Mouse (Mus musculus) retina, embryonic 14.5 days (tissue): Measurements from ENCODE around the gene Hist1h1c.
"Not testable (repeated sequence)": the region's sequence is repeated elsewhere in the genome, so short reads cannot be mapped to it uniquely, and the experiment has no call there.

Experiments used
- DNase-seq: peaks from one replicate; pipeline ENCODE4 v3.0.0-alpha.2; 2015; ENCODE audit warnings: low spot score

Gene Hist1h1c

DNA sequence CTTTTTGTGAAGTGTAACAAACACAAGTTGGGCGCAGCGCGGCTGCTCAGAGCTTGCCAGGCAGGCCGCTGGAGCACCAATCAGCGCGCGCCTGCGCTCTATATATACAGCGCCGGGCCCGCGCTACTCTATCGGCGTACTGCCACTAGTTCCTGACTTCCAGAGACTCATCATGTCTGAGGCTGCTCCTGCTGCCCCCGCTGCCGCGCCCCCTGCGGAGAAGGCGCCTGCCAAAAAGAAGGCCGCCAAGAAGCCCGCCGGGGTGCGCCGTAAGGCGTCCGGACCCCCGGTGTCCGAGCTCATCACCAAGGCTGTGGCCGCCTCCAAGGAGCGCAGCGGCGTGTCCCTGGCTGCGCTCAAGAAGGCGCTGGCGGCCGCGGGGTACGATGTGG, at the start of gene Hist1h1c:
Gene Hist1h1c (plus strand): TSS at position 132 of the 392 bp plus-strand sequence.
- DNase-seq, result peak; percentile 95

DNA sequence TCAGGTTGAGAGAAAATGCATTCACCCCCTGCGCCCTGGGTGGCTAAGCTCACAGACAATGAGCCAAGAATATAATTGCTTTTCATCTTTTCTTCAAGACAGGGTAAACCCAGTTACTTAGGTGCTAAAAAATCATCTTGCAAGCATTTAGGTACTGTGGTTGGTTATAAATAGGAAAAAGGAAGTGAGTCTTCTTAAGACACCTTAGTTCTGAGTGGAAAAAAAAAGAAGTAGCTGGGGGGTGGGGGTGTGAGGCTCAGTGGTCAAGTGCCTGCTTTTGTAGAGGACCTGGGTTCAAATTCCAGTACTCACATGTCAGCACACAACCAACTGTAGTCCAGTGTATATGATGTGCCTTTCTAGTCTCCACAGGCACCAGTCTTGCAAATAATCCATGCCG, 49.7 kb upstream of the Hist1h1c start:
- no peak for DNase-seq

DNA sequence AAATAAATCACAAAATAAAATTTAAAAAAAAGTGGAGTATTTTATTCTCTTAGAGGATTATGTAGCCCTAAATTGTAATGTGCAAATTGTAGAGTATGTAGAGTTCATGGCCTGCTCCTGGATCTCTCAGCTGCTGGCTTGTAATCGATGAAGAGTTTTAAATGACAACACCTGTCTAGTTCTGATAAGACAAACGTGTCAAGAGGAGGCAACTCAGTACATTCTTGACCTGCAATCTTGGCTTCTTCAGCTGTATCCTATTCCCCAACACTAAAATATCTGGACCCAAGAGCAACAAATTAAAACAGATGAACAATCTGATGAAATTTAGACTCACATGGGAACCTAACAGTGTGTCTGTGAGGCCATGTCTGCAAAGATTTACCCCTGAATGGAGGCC, 49.1 kb upstream of the Hist1h1c start:
- DNase-seq, result no peak

DNA sequence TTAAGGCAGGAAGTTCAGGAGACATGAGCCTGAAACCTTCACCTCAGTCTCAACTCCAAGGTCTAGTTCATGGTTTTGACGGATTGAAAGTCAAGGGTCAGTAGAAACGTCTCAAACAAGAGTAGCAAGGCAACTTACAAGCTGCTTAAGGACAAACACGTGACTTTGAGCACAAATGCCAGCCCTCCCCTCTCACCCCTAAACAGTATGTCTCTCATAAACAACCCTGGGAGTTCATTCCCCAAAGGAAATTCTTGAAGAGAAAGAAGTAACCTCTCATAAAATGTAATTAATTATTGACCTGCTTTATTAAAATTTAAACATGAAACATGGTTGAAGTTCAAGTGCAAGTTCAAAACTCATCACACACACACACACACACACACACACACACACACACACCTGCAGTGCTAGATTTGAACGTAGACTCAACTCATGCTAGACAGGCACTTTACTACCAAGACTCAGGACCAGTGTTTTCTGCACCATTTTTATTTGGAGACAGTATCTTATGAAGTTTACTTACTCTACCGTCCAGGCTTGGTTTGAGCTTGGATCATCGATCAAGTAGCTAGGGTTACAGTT, 44.7 kb upstream of the Hist1h1c start:
- DNase-seq, result no peak

DNA sequence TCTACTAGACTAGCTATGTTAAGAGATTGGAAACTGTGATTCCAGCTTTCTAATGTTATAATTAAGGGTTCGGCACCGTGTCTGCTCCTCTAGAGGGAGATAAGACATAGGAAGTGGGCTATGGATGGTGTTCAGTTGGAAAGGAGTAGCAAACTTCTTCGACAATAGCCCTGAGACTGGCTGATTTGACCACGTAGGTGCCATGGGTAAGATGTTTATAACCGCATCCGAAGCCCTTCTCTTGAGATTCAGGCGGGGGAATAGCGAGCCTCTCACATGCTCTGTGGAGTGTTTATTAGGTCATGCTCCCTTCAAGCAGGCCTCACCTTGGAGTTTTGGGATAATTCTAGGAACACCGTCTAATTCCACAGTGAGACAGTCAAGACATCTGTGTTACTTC, 43.7 kb upstream of the Hist1h1c start:
- DNase-seq, result no peak

DNA sequence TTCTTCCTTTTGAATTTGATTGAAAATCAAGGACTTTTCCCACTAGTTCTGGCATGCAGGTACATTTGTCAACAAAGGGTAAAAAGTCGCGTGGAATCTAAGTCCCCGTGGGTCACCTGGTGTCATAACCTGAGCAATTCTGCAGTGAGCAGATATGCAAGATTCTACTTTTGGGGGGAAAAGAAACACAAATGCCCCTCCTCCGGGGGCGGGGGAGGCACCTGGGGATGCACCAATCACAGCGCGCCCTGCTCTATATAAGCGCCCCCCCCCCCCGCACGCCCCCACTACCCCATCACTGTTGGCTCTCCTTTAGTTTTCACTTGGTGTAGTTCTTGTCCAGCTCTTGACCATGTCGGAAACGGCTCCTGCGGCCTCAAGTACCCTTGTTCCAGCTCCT, 43.1 kb upstream of the Hist1h1c start, which contains the start of gene Hist1h1t:
Gene Hist1h1t (plus strand): TSS at position 301 of the 400 bp plus-strand sequence.
- DNase-seq, result no peak

DNA sequence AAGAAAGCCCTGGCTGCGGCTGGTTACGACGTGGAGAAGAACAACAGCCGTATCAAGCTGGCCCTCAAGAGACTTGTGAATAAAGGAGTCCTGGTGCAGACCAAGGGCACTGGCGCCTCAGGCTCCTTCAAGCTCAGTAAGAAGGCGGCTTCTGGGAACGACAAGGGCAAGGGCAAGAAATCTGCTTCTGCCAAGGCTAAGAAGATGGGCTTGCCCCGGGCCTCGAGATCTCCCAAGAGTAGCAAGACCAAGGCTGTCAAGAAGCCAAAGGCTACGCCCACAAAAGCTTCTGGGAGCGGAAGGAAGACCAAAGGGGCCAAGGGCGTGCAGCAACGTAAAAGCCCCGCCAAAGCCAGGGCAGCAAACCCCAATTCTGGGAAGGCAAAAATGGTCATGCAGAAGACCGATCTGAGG, 42.5 kb upstream of the Hist1h1c start:
- no peak for DNase-seq

DNA sequence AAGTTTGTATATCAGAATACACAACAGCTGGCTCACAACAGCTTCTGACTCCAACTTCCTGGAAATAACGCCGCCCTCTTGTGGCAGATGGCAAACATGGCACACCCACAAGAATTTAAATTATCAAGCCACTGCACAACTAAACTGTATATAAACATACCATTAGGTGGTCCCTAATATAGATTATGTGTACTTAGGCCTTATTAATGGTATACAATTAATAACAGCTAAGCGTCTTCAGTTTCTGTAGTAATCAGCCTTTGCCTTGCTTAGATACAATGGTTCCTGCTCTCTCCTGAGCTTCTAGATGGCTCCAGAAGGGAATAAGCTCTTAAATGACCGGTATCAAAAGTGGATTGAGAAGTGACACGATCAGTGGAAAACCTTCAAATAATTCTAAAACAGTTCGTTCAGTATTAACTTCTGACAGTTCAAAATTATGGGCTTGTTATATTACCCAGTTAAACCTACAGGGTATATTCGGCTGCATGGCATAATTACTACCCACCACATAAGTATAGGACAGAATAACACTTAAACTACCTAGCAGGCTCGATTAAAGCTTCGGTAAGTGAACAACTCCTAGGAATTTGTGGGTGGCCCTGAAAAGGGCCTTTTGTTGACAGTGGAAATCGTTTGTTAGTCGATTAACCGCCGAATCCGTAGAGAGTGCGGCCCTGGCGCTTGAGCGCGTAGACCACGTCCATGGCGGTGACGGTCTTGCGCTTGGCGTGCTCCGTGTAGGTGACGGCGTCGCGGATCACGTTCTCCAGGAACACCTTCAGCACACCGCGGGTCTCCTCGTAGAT, 40.9 kb upstream of the Hist1h1c start:
- peak; percentile 80 for DNase-seq

DNA sequence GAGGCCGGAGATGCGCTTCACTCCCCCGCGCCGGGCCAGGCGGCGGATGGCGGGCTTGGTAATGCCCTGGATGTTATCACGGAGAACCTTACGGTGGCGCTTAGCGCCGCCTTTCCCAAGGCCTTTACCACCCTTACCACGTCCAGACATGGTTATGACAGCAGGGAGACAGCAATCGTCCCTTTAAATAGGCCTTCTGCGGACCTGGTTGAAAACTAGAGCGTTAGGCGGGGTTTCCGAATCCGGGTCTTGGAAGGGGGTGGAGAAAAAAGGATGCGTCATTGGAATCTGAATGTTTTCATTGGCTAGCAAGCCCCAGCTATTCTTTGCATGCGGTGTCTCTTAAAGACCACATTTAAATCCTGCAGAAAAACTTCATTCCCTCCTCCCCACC, 40.3 kb upstream of the Hist1h1c start, which contains the start of gene Hist1h4c:
Gene Hist1h4c (minus strand): TSS at position 155 of the 394 bp plus-strand sequence.
- peak; percentile 100 for DNase-seq

DNA sequence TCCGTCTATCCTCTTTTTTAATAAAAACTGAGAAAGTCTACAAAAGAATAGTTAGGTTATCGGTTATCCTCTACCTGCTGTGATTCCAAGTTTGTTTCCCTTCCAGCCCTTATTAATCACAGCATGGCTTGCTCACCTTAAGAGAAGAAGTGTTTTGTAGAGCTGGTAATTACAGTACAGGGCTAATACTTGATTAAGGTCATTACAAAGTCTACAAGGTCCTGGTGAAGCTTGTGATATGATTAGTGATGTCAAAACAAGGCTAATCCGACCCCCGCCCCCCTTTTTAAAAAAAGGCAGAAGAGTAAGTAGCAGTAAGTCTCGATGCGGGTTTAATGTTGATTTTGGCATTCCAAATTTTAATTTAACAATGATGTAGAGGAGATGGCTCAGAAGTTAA, 39.6 kb upstream of the Hist1h1c start:
- peak; percentile 34 for DNase-seq

DNA sequence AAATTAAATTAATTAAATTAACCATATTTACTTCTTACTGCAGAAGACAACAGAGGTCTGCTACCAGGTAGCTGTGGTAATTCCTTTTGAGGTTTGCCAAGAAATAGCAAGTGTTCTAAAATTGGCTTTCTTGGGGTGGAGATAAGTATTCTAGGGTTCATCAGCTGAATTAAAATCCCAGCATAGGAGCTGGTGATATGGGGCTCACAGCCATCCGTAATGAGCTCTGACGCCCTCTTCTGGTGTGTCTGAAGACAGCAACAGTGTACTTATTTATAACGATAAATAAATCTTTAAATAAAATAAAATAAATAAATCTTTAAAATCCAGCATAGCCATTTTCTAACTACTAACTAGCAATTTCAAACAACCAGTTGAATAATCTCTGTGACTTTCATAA, 38.8 kb upstream of the Hist1h1c start:
- DNase-seq, result no peak

DNA sequence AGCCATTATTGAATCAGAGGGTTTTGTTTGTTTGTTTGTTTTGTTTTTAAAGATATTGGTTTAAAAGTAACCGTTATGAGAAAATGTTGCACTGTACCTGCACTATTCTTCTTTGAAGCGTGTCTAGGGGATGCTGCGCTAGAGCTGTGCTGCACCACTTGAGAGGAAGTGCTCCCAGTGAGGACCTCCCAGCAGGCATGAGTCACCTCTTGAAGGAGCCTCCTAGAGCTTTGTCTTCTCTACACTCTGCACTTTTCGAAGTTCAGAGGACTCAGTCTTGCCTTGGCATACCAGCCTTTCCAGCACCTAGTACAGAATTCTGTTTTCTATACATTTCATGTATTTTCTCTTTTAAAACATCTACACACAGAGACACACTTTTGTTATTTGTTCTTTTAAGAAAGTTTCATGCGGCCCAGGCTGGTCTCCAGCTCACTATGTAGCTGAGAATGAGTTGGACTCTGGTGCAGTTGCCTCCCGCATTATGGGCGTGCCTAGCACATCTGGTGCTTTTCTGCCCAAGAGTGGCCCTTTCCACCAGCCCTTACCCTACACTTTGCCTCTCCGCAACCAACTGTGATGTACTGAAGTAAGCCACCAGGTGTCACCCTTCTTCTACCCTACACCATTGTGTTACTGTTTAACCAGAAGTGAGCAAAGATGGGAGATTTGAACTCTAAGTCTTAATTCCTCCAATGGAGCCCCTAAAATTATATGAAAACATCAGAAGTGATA, 37.7 kb upstream of the Hist1h1c start:
- peak; percentile 91 for DNase-seq

DNA sequence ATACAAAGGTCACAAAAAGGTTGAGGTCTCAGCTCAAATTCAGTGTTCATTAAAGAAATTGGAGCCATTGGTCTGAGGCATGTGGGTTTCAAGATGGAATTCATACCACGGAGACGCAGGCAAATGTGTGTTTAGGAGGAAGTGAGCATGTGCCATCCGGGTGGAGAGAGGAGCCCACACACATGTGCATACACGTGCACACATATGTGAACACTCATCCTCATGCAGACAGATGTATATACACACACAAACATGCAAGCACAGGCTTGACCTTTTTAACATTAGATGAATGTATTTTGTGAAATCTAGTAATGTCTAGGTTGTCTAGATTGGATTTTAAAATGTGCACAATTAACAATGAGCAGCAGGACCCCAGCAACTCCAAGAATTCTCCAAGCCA, 36.4 kb upstream of the Hist1h1c start:
- no peak for DNase-seq

DNA sequence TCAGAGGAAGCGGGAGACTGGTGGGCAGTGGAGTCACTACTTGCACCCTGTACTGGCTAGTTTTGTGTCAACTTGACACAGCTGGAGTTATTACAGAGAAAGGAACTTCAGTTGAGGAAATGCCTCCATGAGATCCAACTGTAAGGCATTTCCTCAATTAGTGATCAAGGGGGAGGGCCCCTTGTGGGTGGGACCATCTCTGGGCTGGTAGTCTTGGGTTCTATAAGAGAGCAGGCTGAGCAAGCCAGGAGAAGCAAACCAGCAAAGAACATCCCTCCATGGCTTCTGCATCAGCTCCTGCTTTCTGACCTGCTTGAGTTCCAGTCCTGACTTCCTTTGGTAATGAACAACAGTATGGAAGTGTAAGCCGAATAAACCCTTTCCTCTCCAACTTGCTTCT, 35.8 kb upstream of the Hist1h1c start:
- DNase-seq, result not testable (repeated sequence)

DNA sequence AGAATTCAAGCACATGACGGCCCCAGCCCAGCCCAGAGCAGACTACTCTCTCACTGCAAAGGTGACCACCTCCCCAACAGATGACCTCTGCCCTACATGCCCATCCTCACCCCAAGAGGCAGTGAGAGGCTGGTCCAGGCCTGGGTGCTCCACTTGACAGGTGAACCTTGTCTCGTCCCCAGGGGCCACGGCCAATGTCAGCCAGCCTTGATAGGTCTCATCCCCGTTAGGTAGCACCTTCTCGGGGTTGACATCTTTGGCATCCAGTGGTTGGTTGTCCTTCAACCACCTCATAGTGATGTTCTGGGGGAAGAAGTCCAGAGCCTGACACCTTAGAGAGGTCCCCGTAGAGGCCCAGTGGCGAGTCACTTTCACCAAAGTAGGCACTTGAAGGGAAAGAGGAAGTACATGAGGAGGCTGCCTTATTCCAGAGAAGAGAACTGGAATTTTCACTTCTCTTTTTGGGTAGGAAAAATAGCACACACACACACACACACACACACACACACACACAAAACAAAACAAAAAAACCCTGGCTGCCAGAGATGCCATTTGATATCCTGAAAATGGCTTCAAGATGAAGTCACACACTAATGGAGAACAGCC, 32.8 kb upstream of the Hist1h1c start:
- no peak for DNase-seq

DNA sequence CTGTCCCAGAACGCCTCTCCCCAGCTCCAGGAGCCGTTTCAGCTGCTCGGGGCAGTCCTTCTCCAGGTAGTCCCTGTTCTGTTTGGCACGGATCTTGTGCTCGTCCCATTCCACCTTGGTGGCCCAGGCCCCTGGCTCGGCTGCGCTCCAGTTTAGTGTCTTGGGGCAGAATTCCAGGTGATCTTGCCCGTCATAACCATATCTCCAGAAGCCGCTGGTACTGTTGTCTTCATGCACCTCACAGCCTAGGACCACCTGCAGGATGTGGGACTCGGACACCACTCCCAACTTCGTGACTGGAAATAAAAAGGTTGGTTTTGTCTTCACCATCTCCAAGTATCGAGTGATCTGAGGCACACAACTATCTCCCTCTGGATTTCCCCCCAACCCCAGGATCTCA, 31.8 kb upstream of the Hist1h1c start:
- no peak for DNase-seq

DNA sequence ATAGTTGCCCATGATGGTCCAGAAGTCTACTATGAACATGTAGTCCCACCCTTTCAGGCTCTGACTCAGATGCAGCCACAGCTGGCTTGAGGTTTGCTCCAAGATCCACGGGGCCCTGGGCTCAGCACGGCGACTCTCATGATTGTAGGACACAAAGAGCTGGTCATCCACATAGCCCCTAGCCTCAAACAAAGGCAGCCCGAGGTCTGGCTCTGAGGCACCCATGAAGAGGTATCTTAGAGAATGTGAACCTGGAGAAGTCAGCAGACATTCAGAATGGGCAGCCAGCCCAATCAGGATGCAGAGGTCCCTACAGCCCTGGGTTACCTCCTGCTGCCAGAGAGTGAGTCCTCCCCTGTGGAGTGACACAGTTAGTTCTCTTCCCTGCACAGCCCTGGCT, 30.6 kb upstream of the Hist1h1c start:
- no peak for DNase-seq

DNA sequence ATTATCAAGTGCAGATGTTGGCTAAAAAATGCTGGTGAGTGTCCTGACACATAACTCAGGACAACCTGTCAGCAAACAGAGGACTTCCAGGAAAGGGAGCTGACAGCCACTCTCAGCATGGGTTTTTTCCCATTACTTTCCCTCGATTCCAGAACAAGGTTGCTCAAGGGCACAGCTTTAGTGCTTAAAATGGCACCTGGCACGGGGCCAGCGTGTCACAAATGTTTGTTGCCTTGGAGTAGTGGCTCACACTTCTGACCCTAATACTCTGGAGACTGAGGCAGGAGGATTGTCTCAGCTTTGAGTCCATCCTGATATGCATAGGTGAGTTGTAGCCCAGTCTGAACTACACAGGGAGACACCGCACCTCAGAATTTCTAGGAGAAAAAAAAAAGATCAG, 30.0 kb upstream of the Hist1h1c start:
- DNase-seq, result no peak

DNA sequence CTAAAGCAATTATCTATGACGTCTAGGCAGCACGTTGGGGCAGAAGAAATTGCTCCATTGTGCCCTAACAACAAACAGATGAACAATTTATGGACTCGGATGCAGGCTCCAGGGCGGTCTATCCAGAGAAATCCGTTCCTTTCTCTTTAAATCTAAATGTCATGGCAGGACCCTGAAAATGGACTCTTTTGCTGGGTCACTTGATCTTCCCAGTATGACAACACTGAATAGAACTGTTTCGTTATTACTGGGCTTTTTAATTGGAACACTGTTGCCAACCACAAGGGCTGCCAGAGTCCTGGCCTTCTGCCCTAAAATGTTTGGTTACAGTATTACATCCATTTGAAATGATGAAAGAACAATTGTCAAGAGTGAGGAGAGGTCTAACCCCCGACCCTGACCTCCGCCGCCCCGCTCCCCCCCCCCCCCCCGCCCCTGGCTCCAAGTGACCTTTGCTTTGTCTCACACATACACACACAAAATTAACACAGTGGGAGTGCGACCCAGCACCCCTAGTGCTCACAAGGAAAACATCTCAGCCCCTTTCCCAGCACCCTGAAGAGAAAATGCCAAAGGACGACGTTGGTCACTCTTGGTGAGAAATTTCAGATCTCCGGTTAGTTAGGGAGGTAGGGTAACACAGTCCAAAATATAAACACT, 28.8 kb upstream of the Hist1h1c start:
- no peak for DNase-seq

DNA sequence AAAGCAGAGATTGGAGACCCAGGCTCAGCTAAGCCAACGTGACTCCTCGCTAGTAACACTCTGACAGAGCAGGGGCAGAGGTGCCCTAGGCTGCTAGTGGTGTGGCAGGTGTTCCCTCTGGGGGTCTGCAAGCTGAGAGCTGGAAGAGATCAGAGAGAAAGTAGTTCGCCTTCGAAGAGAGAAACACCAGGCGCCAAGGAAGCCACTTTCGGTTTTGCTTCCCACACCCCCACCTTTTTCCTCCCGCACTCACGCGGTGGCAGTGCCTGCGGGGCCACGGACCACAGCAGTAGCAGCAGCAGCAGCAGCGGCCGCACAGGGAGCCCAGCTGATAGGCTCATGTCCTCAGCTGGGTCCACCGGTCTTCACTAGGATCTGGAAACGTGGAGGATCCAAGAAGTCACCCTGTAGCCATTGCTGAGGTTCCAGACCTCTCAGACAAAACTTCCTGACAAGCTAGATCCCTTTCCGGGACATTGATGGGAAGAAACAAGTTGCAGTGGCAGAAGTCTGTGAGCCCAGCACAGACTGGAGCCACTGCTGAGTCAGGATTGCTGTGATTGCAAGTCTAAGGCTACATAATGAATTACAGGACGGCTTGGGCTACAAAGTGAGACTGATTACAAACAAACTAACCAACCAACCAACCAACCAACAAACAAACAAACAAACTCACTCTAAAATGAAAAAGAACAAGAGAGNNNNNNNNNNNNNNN, 28.1 kb upstream of the Hist1h1c start, which contains the start of gene Hfe:
Gene Hfe (minus strand): TSS at position 481 of the 716 bp plus-strand sequence.
- DNase-seq, result peak; percentile 66
